Mouse (Mus musculus) A20 (cell line): Measurements from ENCODE around the gene Clk2.

ENCODE experiments used
- DNase-seq: peaks from one replicate; pipeline ENCODE4 v3.0.0-alpha.2; 2011; ENCODE audit warnings: low read depth, low spot score

Clk2 gene

DNA sequence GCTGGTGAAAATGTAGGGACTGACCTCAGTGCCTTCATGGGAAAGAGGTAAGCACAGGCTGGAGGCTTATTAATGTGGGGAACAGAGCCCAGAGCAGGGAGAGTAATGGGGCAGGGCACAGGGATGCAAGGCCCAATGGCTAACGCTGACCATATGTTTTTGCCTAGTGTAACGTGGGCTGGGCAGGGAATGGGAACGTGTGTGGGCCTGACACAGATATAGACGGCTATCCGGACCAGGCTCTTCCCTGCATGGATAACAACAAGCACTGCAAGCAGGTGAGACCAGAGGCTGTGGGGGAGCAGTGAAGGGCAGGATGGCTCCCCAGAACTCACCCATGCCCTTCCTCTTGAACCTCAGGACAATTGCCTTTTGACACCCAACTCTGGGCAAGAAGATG lies 56.6 kb downstream of the Clk2 start:
- no peak for DNase-seq

DNA sequence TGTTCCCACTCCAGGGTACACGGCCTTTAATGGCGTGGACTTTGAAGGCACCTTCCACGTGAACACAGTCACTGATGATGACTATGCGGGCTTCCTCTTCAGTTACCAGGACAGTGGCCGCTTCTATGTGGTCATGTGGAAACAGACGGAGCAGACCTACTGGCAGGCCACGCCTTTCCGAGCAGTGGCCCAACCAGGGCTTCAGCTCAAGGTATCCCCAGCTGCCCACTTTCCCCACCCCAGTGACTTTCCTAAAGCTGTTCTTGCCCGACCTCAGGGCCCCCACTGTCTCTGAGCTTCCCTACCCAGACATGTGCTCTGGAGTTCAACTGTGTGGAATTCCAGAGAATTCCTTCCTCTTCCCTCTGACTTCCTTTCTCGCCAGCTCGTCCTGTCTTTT lies 60.2 kb downstream of the Clk2 start:
- no peak for DNase-seq

DNA sequence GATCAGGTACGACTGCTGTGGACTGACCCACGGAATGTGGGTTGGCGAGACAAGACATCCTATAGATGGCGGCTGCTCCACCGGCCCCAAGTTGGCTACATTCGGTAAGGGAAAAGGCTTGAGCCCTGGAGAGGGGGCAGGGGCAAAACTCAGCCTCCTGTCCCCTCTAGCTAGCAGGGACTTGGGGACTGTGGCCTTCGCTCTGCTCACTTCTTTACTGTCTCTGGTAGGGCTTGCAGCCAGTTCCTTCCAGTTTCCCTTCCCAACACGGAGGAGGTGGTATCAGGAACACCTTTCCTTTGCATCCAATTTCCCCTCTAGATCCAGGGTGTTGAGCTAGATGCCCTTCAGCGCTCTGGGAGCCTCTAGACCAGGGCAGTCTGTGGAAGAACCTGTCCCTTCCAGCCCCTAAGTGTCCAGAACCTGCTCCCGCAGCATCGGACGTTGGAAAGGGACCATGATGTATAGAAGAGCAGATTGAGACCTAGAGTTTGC lies 60.8 kb downstream of the Clk2 start:
- DNase-seq = no peak

DNA sequence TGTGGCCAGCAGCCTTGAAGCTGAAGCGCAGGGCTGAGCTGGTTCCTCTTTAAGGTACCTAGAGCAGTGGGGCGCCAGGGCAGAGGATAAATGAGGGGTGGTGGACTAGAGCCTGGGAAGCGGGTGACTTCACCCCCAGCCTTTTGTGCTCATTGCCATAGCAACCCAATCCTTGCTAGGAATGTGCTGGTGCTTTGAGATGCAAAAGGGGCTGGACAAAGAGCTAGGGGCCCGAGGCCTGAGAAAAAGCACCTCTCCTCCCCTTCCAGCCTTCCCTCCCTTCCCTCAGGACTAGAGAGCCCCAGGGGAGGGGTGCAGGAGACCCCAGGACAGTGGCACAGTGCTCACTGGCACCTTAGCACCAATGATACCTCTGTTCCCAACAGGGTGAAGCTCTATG lies 61.3 kb downstream of the Clk2 start:
- no peak for DNase-seq

DNA sequence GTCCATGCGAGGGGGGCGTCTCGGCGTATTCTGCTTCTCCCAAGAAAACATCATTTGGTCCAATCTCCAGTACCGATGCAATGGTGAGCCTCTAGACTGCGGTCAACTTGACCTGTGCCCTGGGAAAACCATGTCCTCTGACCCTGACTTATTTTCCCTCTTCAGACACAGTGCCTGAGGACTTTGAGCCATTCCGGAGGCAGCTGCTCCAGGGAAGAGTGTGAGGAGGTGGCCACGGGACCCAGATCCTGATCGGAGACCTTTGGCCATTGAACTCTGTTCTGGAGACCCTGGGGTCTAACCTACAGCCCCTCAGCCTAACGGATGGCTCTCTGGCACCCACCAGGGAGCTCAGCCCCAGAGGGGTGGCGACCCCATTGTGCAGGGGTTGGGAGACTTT lies 61.8 kb downstream of the Clk2 start:
- DNase-seq = no peak
